In the genomic region with DNA sequence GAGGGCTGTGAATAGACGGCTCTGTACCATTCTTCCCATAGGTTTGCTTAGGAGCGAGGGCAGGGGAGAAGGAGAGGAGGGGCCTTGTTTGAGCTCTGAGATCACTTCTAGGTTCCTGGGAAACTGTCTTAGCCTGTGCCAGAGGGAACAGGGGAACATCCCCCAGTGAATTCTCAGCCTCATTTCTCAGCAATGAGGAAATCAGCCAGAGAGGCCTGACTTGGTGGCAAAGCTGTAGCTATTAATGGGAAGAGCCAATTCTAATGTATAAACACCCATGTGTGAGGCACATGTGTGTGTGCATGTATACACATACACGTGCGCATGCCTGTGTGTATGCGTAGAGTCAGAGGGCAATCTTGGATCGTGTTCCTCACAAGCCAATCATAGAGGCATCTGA, we compare ENCODE assay signal across 38 mouse cellular contexts. TPM values are rescaled to one million over a fixed set of nuclear protein-coding genes. Genes with fewer than 3 reads are reported as not detected.
A peak's percentile ranks its signal among the peaks of the same experiment; 100 is the strongest.
DNase-seq lines count a peak whose midpoint lies in the region; ATAC-seq and TF ChIP-seq lines count a peak whose summit lies in the region.
"Had no signal": no experiment of that assay in that cellular context is flagged by ENCODE, and none has a peak within 500 bp of the region (broad histone marks: within the 10 kb centered on the region; RNA-seq: fewer than 3 reads in every experiment).

No protein-coding gene starts in this region.

- no peak overlapping the region for H3K4me3 ChIP-seq in embryonic facial prominence, embryonic 14.5 days (ENCODE audit: low read depth, low read length)
- no peak overlapping the region for H3K4me3 ChIP-seq in embryonic facial prominence, embryonic 10.5 days
- H3K4me3 ChIP-seq in heart, embryonic 10.5 days, result no peak overlapping the region
- no peak overlapping the region for H3K4me3 ChIP-seq in kidney, adult 2 months (ENCODE audit: insufficient read depth, low read depth, low read length)
- H3K4me3 ChIP-seq: embryonic facial prominence, embryonic 12.5 days; erythroblast, embryonic 14.5 days; forebrain, embryonic 12.5 days; hindbrain, embryonic 15.5 days; limb, embryonic 13.5 days; lung, embryonic 15.5 days; megakaryocyte, embryonic 14.5 days; midbrain, embryonic 12.5 days; neural tube, embryonic 13.5 days; stomach, embryonic 15.5 days had no signal

- DNase-seq in embryonic facial prominence, embryonic 14.5 days (ENCODE audit: low spot score), result peak; percentile 16
- DNase-seq in embryonic facial prominence, embryonic 10.5 days (ENCODE audit: low spot score), result no peak
- peak; percentile 15 to 19 for DNase-seq in heart, postnatal 10 days
- DNase-seq in heart, embryonic 10.5 days (ENCODE audit: low spot score), result no peak
- peak; percentile 34 for DNase-seq in fibroblast of lung, adult 2 months (ENCODE audit: low read depth)
- DNase-seq in urinary bladder, postnatal 10 days (ENCODE audit: low spot score), result no peak
- DNase-seq in lung, postnatal 36 days, result no peak
- no peak for DNase-seq in kidney, adult 2 months
- DNase-seq: adrenal gland, adult 2 months; adrenal gland, postnatal 36 days; cerebellum, adult 8-10 months; cerebellum, postnatal 25 days; forebrain, postnatal 0 days; kidney, adult 18-20 months; kidney, postnatal 4 days; thymus, postnatal 14 days had no signal

- TF ChIP-seq CTCF in kidney, adult 2 months (conservative IDR thresholded peaks at IDR 0.05; ENCODE audit: insufficient read depth, insufficient read length, low read depth, low read length), result no peak

- H3K36me3 ChIP-seq in embryonic facial prominence, embryonic 14.5 days (ENCODE audit: control insufficient read depth, insufficient read depth, low read length), result no peaks in the 10 kb centered on the region
- no peaks in the 10 kb centered on the region for H3K36me3 ChIP-seq in embryonic facial prominence, embryonic 10.5 days (replicated peaks)
- no peaks in the 10 kb centered on the region for H3K36me3 ChIP-seq in heart, embryonic 10.5 days
- H3K36me3 ChIP-seq in kidney, adult 2 months (ENCODE audit: control insufficient read depth, insufficient read depth, low read length), result no peaks in the 10 kb centered on the region
- H3K36me3 ChIP-seq: embryonic facial prominence, embryonic 12.5 days; forebrain, embryonic 12.5 days; hindbrain, embryonic 15.5 days; limb, embryonic 13.5 days; lung, embryonic 15.5 days; midbrain, embryonic 12.5 days; neural tube, embryonic 13.5 days; stomach, embryonic 15.5 days had no signal

- intact Hi-C loops in heart, postnatal 10 days (cut with DNase I), result no loop called here

- 0 out of 2 replicates have a peak, but pooled peaks cover 3% of the 10 kb centered on the region for H3K4me1 ChIP-seq in embryonic facial prominence, embryonic 14.5 days (ENCODE audit: control insufficient read depth, insufficient read depth, low read length)
- H3K4me1 ChIP-seq in embryonic facial prominence, embryonic 10.5 days, result peaks cover 5% of the 10 kb centered on the region
- peaks cover 7% of the 10 kb centered on the region; the same call in 1 of the 2 replicates for H3K4me1 ChIP-seq in heart, embryonic 10.5 days
- peaks cover 3% of the 10 kb centered on the region; the same call in 1 of the 2 replicates for H3K4me1 ChIP-seq in kidney, adult 2 months (ENCODE audit: control insufficient read depth, insufficient read depth, low read length)
- H3K4me1 ChIP-seq: stomach, embryonic 15.5 days had no signal

- TF ChIP-seq POLR2A in kidney, adult 2 months (IDR thresholded peaks at IDR 0.05; ENCODE audit: low read depth, low read length), result no peak

- ATAC-seq in embryonic facial prominence, embryonic 14.5 days (ENCODE audit: low read depth), result no peak
- ATAC-seq: forebrain, postnatal 0 days had no signal

- no peaks in the 10 kb centered on the region for H3K9me3 ChIP-seq in embryonic facial prominence, embryonic 14.5 days (ENCODE audit: control insufficient read depth, low read length)
- no peaks in the 10 kb centered on the region for H3K9me3 ChIP-seq in embryonic facial prominence, embryonic 10.5 days
- no peaks in the 10 kb centered on the region for H3K9me3 ChIP-seq in heart, embryonic 10.5 days
- H3K9me3 ChIP-seq: embryonic facial prominence, embryonic 12.5 days; hindbrain, embryonic 15.5 days; limb, embryonic 13.5 days; lung, embryonic 15.5 days; midbrain, embryonic 12.5 days; neural tube, embryonic 13.5 days; stomach, embryonic 15.5 days had no signal

- 64% methylated on average over 6 of the region's 6 CpGs for WGBS in embryonic facial prominence, embryonic 14.5 days
- 74% methylated on average over 6 of the region's 6 CpGs for WGBS in embryonic facial prominence, embryonic 10.5 days
- WGBS in heart, embryonic 10.5 days, result 74% methylated on average over 6 of the region's 6 CpGs
- 76% methylated on average over 6 of the region's 6 CpGs for WGBS in kidney, adult 2 months

- 0 out of 2 replicates have a peak, but pooled peaks cover 4% of the 10 kb centered on the region for H3K27me3 ChIP-seq in embryonic facial prominence, embryonic 14.5 days (replicated peaks; ENCODE audit: control insufficient read depth, insufficient read depth, low read length)
- peaks cover 25% of the 10 kb centered on the region for H3K27me3 ChIP-seq in embryonic facial prominence, embryonic 10.5 days (replicated peaks; ENCODE audit: low read depth, poor library complexity, severe bottlenecking)
- peaks cover 16% of the 10 kb centered on the region for H3K27me3 ChIP-seq in heart, embryonic 10.5 days (ENCODE audit: insufficient read depth, poor library complexity, severe bottlenecking)
- no peaks in the 10 kb centered on the region for H3K27me3 ChIP-seq in kidney, adult 2 months (replicated peaks; ENCODE audit: control insufficient read depth, insufficient read depth, low read length)
- H3K27me3 ChIP-seq: limb, embryonic 13.5 days; neural tube, embryonic 13.5 days; stomach, embryonic 15.5 days had no signal

- no peak overlapping the region for H3K27ac ChIP-seq in embryonic facial prominence, embryonic 14.5 days (replicated peaks; ENCODE audit: low read depth, low read length)
- no peak overlapping the region for H3K27ac ChIP-seq in embryonic facial prominence, embryonic 10.5 days (replicated peaks)
- H3K27ac ChIP-seq in heart, embryonic 10.5 days, result no peak overlapping the region
- no peak overlapping the region for H3K27ac ChIP-seq in kidney, adult 2 months (ENCODE audit: insufficient read depth, low read depth, low read length)
- H3K27ac ChIP-seq: embryonic facial prominence, embryonic 12.5 days; forebrain, embryonic 12.5 days; hindbrain, embryonic 15.5 days; kidney, postnatal 0 days; limb, embryonic 13.5 days; lung, embryonic 15.5 days; midbrain, embryonic 12.5 days; neural tube, embryonic 13.5 days; stomach, embryonic 15.5 days had no signal

- H3K4me2 ChIP-seq in embryonic facial prominence, embryonic 14.5 days (ENCODE audit: low read depth, low read length), result no peak overlapping the region
- H3K4me2 ChIP-seq: embryonic facial prominence, embryonic 12.5 days; forebrain, embryonic 12.5 days; hindbrain, embryonic 15.5 days; limb, embryonic 13.5 days; liver, embryonic 11.5 days; lung, embryonic 15.5 days; midbrain, embryonic 12.5 days; neural tube, embryonic 13.5 days; stomach, embryonic 15.5 days had no signal

- no peak overlapping the region for H3K9ac ChIP-seq in embryonic facial prominence, embryonic 14.5 days (ENCODE audit: low read depth, low read length)
- H3K9ac ChIP-seq: embryonic facial prominence, embryonic 12.5 days; forebrain, embryonic 12.5 days; forebrain, postnatal 0 days; hindbrain, embryonic 15.5 days; limb, embryonic 13.5 days; lung, embryonic 15.5 days; midbrain, embryonic 12.5 days; neural tube, embryonic 13.5 days; stomach, embryonic 15.5 days had no signal

RNA-seq across cellular contexts. Expression of gene Wdr63, which starts 3.0 kb away (rescaled TPM):
- 0.97 and 2.3 TPM in 2 replicates for polyA plus RNA-seq in embryonic facial prominence, embryonic 14.5 days (2014; fragmentation: Nextera tagmentation; extraction: Ambion mirVana)
- polyA plus RNA-seq in embryonic facial prominence, embryonic 10.5 days (2016; fragmentation: Nextera tagmentation; extraction: Ambion mirVana), result 0.24 and 0.40 TPM in 2 replicates
- total RNA-seq in heart, postnatal 10 days (2021), result not detected
- polyA plus RNA-seq in heart, embryonic 10.5 days (2016; fragmentation: Nextera tagmentation; extraction: Ambion mirVana), result 0.38 and 0.48 TPM in 2 replicates
- polyA plus RNA-seq in kidney, adult 2 months (2012; rRNA removed), result 0.10 TPM in 1 of 2 replicates, not detected in the other
- total RNA-seq: adrenal gland, adult 2 months; gastrocnemius, postnatal 4 days; hematopoietic stem cell, adult 5-6 weeks; MEL had no signal
- polyA plus RNA-seq: adrenal gland, adult 2 months; erythroblast, embryonic 14.5 days; intestine, embryonic 14.5 days; liver, embryonic 16.5 days; small intestine, adult 2 months had no signal

RNA-seq across cellular contexts. Expression of gene Mcoln3, which starts 6.3 kb away (rescaled TPM):
- polyA plus RNA-seq in embryonic facial prominence, embryonic 14.5 days (2014; fragmentation: Nextera tagmentation; extraction: Ambion mirVana), result 7.1 and 7.9 TPM in 2 replicates
- polyA plus RNA-seq in embryonic facial prominence, embryonic 10.5 days (2016; fragmentation: Nextera tagmentation; extraction: Ambion mirVana), result 8.7 and 8.8 TPM in 2 replicates
- not detected for total RNA-seq in heart, postnatal 10 days (2021)
- 1.5 and 3.6 TPM in 2 replicates for polyA plus RNA-seq in heart, embryonic 10.5 days (2016; fragmentation: Nextera tagmentation; extraction: Ambion mirVana)
- polyA plus RNA-seq in kidney, adult 2 months (2012; rRNA removed), result 17.3 and 17.9 TPM in 2 replicates
- total RNA-seq: adrenal gland, adult 2 months; adrenal gland, postnatal 36 days; layer of hippocampus, adult 8-10 months; layer of hippocampus, postnatal 25 days; left cerebral cortex, adult 8-10 months; left cerebral cortex, postnatal 36 days; MEL had no signal
- polyA plus RNA-seq: adrenal gland, adult 2 months; erythroblast, embryonic 14.5 days had no signal

RNA-seq across cellular contexts. Expression of gene Mcoln2, which starts 38.7 kb away (rescaled TPM):
- polyA plus RNA-seq in embryonic facial prominence, embryonic 14.5 days (2014; fragmentation: Nextera tagmentation; extraction: Ambion mirVana), result 0.97 and 1.6 TPM in 2 replicates
- 0.12 and 0.18 TPM in 2 replicates for polyA plus RNA-seq in embryonic facial prominence, embryonic 10.5 days (2016; fragmentation: Nextera tagmentation; extraction: Ambion mirVana)
- under 1 TPM; 0.29 to 0.72 TPM for total RNA-seq in heart, postnatal 10 days (2021)
- 0.18 and 0.44 TPM in 2 replicates for polyA plus RNA-seq in heart, embryonic 10.5 days (2016; fragmentation: Nextera tagmentation; extraction: Ambion mirVana)
- 3.2 and 3.5 TPM in 2 replicates for polyA plus RNA-seq in kidney, adult 2 months (2012; rRNA removed)
- total RNA-seq: adrenal gland, adult 2 months; adrenal gland, postnatal 36 days; layer of hippocampus, postnatal 25 days; left cerebral cortex, adult 8-10 months; left cerebral cortex, postnatal 36 days had no signal
- polyA plus RNA-seq: adrenal gland, adult 2 months; erythroblast, embryonic 14.5 days had no signal

Comparison
In these comparisons a context has a peak if more than half of its experiments do, and no peak if none do; other contexts are left out.
1. DNase-seq: peak in embryonic facial prominence, embryonic 14.5 days (single experiment), heart, postnatal 10 days (2 of 2) and fibroblast of lung, adult 2 months (single experiment); none in embryonic facial prominence, embryonic 10.5 days (single experiment), heart, embryonic 10.5 days (single experiment), urinary bladder, postnatal 10 days (single experiment), lung, postnatal 36 days (single experiment) and kidney, adult 2 months (single experiment).